ENCODE assay signal across 17 mouse cellular contexts in genomic region chr7:121088745-121089144, GRCm38 (mm10). TPM values are rescaled to one million over a fixed set of nuclear protein-coding genes. Genes with fewer than 3 reads are reported as not detected.
A peak's percentile ranks its signal among the peaks of the same experiment; 100 is the strongest.
DNase-seq lines count a peak whose midpoint lies in the region; ATAC-seq and TF ChIP-seq lines count a peak whose summit lies in the region.
"Had no signal": no experiment of that assay in that cellular context is flagged by ENCODE, and none has a peak within 500 bp of the region (broad histone marks: within the 10 kb centered on the region; RNA-seq: fewer than 3 reads in every experiment).

No protein-coding gene starts in this region.

- no peak overlapping the region for H3K4me2 ChIP-seq in liver, postnatal 0 days (ENCODE audit: low read depth, low read length)
- no peak overlapping the region for H3K4me2 ChIP-seq in liver, embryonic 11.5 days
- H3K4me2 ChIP-seq: heart, embryonic 12.5 days; lung, embryonic 15.5 days; midbrain, embryonic 12.5 days had no signal

- WGBS in liver, postnatal 0 days (ENCODE audit: insufficient replicate concordance) = 64% methylated on average over 5 of the region's 5 CpGs
- WGBS in liver, embryonic 11.5 days = 65% methylated on average over 5 of the region's 5 CpGs

- no peaks in the 10 kb centered on the region for H3K9me3 ChIP-seq in liver, postnatal 0 days (ENCODE audit: low read length)
- H3K9me3 ChIP-seq in liver, embryonic 11.5 days (ENCODE audit: control insufficient read depth, low read length) = no peaks in the 10 kb centered on the region
- no peaks in the 10 kb centered on the region for H3K9me3 ChIP-seq in G1E (replicated peaks)
- H3K9me3 ChIP-seq: forebrain, embryonic 10.5 days; heart, embryonic 12.5 days; hindbrain, embryonic 10.5 days; limb, embryonic 10.5 days; lung, embryonic 15.5 days; midbrain, embryonic 12.5 days had no signal

- no peaks in the 10 kb centered on the region for H3K27me3 ChIP-seq in liver, postnatal 0 days (ENCODE audit: insufficient read depth, low read length)
- H3K27me3 ChIP-seq in liver, embryonic 11.5 days (replicated peaks; ENCODE audit: control insufficient read depth, insufficient read depth, low read length) = no peaks in the 10 kb centered on the region
- peaks cover 22% of the 10 kb centered on the region for H3K27me3 ChIP-seq in G1E (ENCODE audit: insufficient read depth, low read length)
- H3K27me3 ChIP-seq: lung, embryonic 15.5 days; midbrain, embryonic 12.5 days had no signal

- intact Hi-C loops in gastrocnemius, adult 2 months (cut with DNase I) = no loop called here

- ATAC-seq in liver, postnatal 0 days = no peak
- ATAC-seq in liver, embryonic 11.5 days (replicated peaks; ENCODE audit: low FRiP score) = no peak
- ATAC-seq in G1E (ENCODE audit: extremely low read depth, insufficient number of reproducible peaks, low FRiP score, poor library complexity, severe bottlenecking) = no peak
- peak; percentile 51; the same call in 1 of the 2 replicates for ATAC-seq in megakaryocyte, adult 5-6 weeks (ENCODE audit: poor library complexity, severe bottlenecking)

- no peak overlapping the region for H3K9ac ChIP-seq in liver, postnatal 0 days (replicated peaks)
- H3K9ac ChIP-seq in liver, embryonic 11.5 days (ENCODE audit: low read depth, low read length) = no peak overlapping the region
- H3K9ac ChIP-seq: heart, embryonic 12.5 days; lung, embryonic 15.5 days; midbrain, embryonic 12.5 days had no signal

- TF ChIP-seq CTCF in gastrocnemius, adult 2 months (IDR thresholded peaks at IDR 0.05) = peak; percentile 30; the same call in 1 of the 2 replicates
- TF ChIP-seq CTCF in liver, postnatal 0 days (IDR thresholded peaks at IDR 0.05; ENCODE audit: low read depth) = peak; percentile 45
- TF ChIP-seq CTCF in G1E (IDR thresholded peaks at IDR 0.05; ENCODE audit: low read depth, low read length) = peak; percentile 9; the same call in 1 of the 2 replicates

- no peak overlapping the region for H3K27ac ChIP-seq in gastrocnemius, adult 2 months
- no peak overlapping the region for H3K27ac ChIP-seq in liver, postnatal 0 days (ENCODE audit: low read depth)
- no peak overlapping the region for H3K27ac ChIP-seq in liver, embryonic 11.5 days (ENCODE audit: low read depth, low read length)
- H3K27ac ChIP-seq: forebrain, embryonic 10.5 days; hindbrain, embryonic 10.5 days; limb, embryonic 10.5 days; lung, embryonic 15.5 days; midbrain, embryonic 12.5 days had no signal

- no peak overlapping the region for H3K4me3 ChIP-seq in gastrocnemius, adult 2 months
- H3K4me3 ChIP-seq in liver, postnatal 0 days (ENCODE audit: low read depth, low read length) = no peak overlapping the region
- H3K4me3 ChIP-seq in liver, embryonic 11.5 days (ENCODE audit: low read depth, low read length) = no peak overlapping the region
- H3K4me3 ChIP-seq in G1E (ENCODE audit: low read depth, low read length) = no peak overlapping the region
- H3K4me3 ChIP-seq: forebrain, embryonic 10.5 days; heart, embryonic 12.5 days; hindbrain, embryonic 10.5 days; limb, embryonic 10.5 days; lung, embryonic 15.5 days; midbrain, embryonic 12.5 days had no signal

- no peak for DNase-seq in gastrocnemius, adult 2 months
- DNase-seq in gastrocnemius, postnatal 4 days (ENCODE audit: low spot score in 2 of 2) = no peak
- peak; percentile 17 for DNase-seq in liver, postnatal 0 days
- no peak for DNase-seq in liver, embryonic 11.5 days (ENCODE audit: low spot score)
- no peak for DNase-seq in G1E (ENCODE audit: low spot score)
- no peak for DNase-seq in retina, postnatal 1 day
- no peak for DNase-seq in cerebellum, adult 11 months
- DNase-seq: cerebellum, postnatal 14 days; kidney, adult 9 months had no signal

- H3K36me3 ChIP-seq in liver, postnatal 0 days (replicated peaks; ENCODE audit: insufficient read depth, low read length) = no peaks in the 10 kb centered on the region
- H3K36me3 ChIP-seq in liver, embryonic 11.5 days (ENCODE audit: control insufficient read depth, insufficient read depth, low read length) = no peaks in the 10 kb centered on the region
- no peaks in the 10 kb centered on the region for H3K36me3 ChIP-seq in G1E (replicated peaks)
- H3K36me3 ChIP-seq: forebrain, embryonic 10.5 days; heart, embryonic 12.5 days; hindbrain, embryonic 10.5 days; limb, embryonic 10.5 days; lung, embryonic 15.5 days; midbrain, embryonic 12.5 days had no signal

- no peaks in the 10 kb centered on the region for H3K4me1 ChIP-seq in liver, postnatal 0 days (ENCODE audit: insufficient read depth)
- no peaks in the 10 kb centered on the region for H3K4me1 ChIP-seq in liver, embryonic 11.5 days (replicated peaks; ENCODE audit: control insufficient read depth, insufficient read depth, low read length)
- H3K4me1 ChIP-seq in G1E (ENCODE audit: insufficient read depth, low read depth, low read length) = peaks cover 7% of the 10 kb centered on the region; the same call in 1 of the 2 replicates
- H3K4me1 ChIP-seq: lung, embryonic 15.5 days had no signal

- no peak for TF ChIP-seq EP300 in liver, postnatal 0 days (IDR thresholded peaks at IDR 0.05; ENCODE audit: low read depth)

RNA-seq across cellular contexts. Expression of gene Otoa, which starts 7.3 kb away (rescaled TPM):
- under 1 TPM; 0.31 to 0.61 TPM for total RNA-seq in gastrocnemius, adult 2 months (2021)
- 1 to 10 TPM; 2.9 TPM for total RNA-seq in gastrocnemius, postnatal 4 days (2021)
- 0.04 TPM in 1 of 2 replicates, not detected in the other for polyA plus RNA-seq in liver, postnatal 0 days (2015; fragmentation: Nextera tagmentation; extraction: Ambion mirVana)
- polyA plus RNA-seq in liver, embryonic 11.5 days (2014; fragmentation: Nextera tagmentation; extraction: Ambion mirVana) = 0.16 TPM in 1 of 2 replicates, not detected in the other
- 0.34 and 0.75 TPM in 2 replicates for total RNA-seq in G1E (2014; fragmentation: Nextera tagmentation)
- 0.82 and 0.87 TPM in 2 replicates for total RNA-seq in G1E (2017)
- 0.43 and 0.50 TPM in 2 replicates for polyA plus RNA-seq in G1E (2012)
- total RNA-seq in megakaryocyte, adult 5-6 weeks (2015) = 0.36 and 0.42 TPM in 2 replicates
- total RNA-seq in megakaryocyte, adult 5-6 weeks (2017) = 0.11 and 0.24 TPM in 2 replicates
- polyA plus RNA-seq: embryonic facial prominence, embryonic 11.5 days; heart, embryonic 12.5 days; limb, embryonic 10.5 days; lung, embryonic 15.5 days had no signal

RNA-seq across cellular contexts. Expression of gene Igsf6, which starts 14.4 kb away (rescaled TPM):
- total RNA-seq in gastrocnemius, adult 2 months (2021) = under 1 TPM; 0.31 to 0.38 TPM
- total RNA-seq in gastrocnemius, postnatal 4 days (2021) = 1 to 10 TPM; 1.6 to 1.8 TPM
- polyA plus RNA-seq in liver, postnatal 0 days (2015; fragmentation: Nextera tagmentation; extraction: Ambion mirVana) = 12.4 and 14.6 TPM in 2 replicates
- polyA plus RNA-seq in liver, embryonic 11.5 days (2014; fragmentation: Nextera tagmentation; extraction: Ambion mirVana) = 8.4 and 10.2 TPM in 2 replicates
- 0.97 TPM in 1 of 2 replicates, not detected in the other for total RNA-seq in G1E (2014; fragmentation: Nextera tagmentation)
- 0.06 and 0.33 TPM in 2 replicates for total RNA-seq in G1E (2017)
- polyA plus RNA-seq in G1E (2012) = 0.07 and 0.10 TPM in 2 replicates
- total RNA-seq in megakaryocyte, adult 5-6 weeks (2015) = 544 and 557 TPM in 2 replicates
- total RNA-seq in megakaryocyte, adult 5-6 weeks (2017) = 478 and 480 TPM in 2 replicates

RNA-seq across cellular contexts. Expression of gene Mettl9, which starts 54.5 kb away (rescaled TPM):
- 10 to 100 TPM; 20.3 to 23.5 TPM for total RNA-seq in gastrocnemius, adult 2 months (2021)
- 10 to 100 TPM; 75.2 to 77.8 TPM for total RNA-seq in gastrocnemius, postnatal 4 days (2021)
- polyA plus RNA-seq in liver, postnatal 0 days (2015; fragmentation: Nextera tagmentation; extraction: Ambion mirVana) = 34.9 and 36.4 TPM in 2 replicates
- 105 and 112 TPM in 2 replicates for polyA plus RNA-seq in liver, embryonic 11.5 days (2014; fragmentation: Nextera tagmentation; extraction: Ambion mirVana)
- 61.2 and 70.9 TPM in 2 replicates for total RNA-seq in G1E (2014; fragmentation: Nextera tagmentation)
- total RNA-seq in G1E (2017) = 84.7 and 90.8 TPM in 2 replicates
- polyA plus RNA-seq in G1E (2012) = 30.3 and 33.9 TPM in 2 replicates
- total RNA-seq in megakaryocyte, adult 5-6 weeks (2015) = 106 and 115 TPM in 2 replicates
- total RNA-seq in megakaryocyte, adult 5-6 weeks (2017) = 138 and 164 TPM in 2 replicates

Comparison
In these comparisons a context has a peak if more than half of its experiments do, and no peak if none do; other contexts are left out.
1. RNA of gene Igsf6, which starts 14.4 kb away (total RNA-seq): 478 to 557 TPM in megakaryocyte, adult 5-6 weeks; 1.6 to 1.8 TPM in gastrocnemius, postnatal 4 days, 0.31 to 0.38 TPM in gastrocnemius, adult 2 months and 0.06 to 0.97 TPM in G1E; every median in the first group is over 100 times any median in the second.
2. Peak in every context shown above with its lines, with median percentiles within 50 percentile points of each other: CTCF ChIP-seq.